Mouse (Mus musculus) layer of hippocampus, postnatal 14 days (tissue): ENCODE measurements around the gene Auts2. TPM values are rescaled to one million over a fixed set of nuclear protein-coding genes. Genes with fewer than 3 reads are reported as not detected.

Source experiments
- DNase-seq, 2 experiments: peaks; one replicate each; pipeline ENCODE4 v3.0.0; 2021 to 2022; ENCODE audit warnings: low spot score in 2 of 2, mixed read lengths in 1 of 2
- total RNA-seq, 2 experiments: library from RNA; stranded (reverse); gene quantifications; 2 replicates each; pipeline ENCODE4 v1.2.3; 2021

Gene Auts2
- total RNA-seq, 2 experiments from 2014 or later = 134 to 151 TPM

DNA sequence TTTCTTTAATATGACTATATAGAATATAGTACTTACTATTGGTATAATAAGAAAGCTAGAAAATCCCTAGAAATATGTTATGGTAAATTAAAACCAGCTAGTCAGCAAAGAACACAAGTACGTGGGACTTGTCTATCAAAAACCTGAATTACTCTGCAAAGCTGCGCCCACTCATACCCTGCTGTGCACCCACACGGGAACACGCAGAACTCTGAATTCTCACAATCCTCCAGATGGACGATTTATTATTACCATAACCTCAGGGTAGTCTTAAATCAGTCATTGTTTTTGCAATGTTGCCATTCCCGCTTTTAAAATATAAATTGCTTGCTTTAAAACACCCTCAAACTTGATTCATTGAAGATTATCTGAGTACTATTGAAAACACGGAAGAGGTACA, 84.6 kb downstream of the Auts2 start:
- DNase-seq = peak in 1 of 2 experiments; percentile 75

DNA sequence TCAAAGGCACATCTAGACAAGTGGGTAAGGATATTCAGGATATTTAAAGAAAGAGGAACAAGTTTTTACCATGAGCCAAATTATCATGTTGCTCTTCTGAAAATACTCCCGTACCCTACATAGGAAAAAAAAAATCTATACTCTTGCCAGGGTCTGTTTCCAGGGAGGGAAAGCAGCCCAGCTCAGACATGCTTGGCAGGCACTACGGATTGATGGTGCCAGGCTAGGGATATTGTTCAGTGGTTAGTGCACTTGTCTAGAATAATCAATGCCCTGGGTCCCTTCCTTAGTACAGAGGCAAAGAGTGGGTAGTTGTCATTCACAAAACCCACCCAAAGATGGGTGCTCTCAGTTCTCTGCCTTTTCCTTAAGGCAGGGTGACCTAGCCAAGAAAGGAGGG, 90.8 kb downstream of the Auts2 start:
- peak in 1 of 2 experiments; percentile 60 for DNase-seq

DNA sequence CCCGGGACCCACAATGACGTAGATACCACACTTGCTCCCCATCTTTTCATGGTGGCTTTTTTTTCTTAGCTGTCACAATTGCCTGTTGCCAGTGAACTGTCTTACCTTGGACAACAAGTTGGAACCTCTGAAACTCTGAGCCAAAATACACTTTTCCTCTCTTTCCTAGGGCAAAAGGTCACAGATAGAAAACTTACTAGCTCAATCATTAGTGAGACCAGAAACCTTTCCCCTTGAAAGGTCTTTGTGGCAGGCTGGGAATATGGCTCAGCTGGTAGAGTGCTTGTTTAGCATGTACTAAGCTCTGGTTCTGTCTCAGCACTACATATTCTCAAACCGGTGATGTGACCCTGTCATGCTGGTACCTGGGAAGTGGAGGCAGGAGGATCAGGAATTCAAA, 93.1 kb downstream of the Auts2 start:
- no peak for DNase-seq

DNA sequence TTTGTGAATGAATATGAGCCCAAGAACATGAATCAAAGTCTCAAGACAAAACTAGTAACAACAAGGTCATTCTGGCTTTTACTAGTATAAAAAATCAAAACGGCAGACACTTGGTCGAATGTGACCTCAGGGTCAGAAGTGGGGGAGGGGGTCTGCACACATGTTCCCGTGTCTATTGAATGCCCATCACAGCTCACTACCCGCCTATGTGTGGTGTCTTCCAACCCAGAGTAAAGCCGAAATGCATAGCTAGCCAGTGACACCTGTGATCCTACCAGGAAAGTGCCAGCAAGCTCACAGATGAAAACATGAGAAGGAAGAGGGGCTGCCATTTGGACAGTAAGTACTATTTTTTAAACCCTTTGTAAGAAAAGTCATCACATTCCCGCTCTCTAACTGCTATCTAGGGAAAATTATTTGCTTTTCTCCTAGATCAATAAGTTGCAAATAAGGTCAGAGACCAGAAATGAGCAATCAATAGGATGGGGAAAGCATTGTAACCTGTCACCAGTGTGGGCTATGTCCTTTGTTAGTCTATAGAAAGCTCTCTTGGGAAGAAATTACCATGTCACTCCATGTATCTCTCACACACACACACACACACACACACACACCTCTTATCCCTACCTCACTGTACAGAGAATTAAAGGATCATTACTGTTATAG, 94.6 kb downstream of the Auts2 start:
- DNase-seq = no peak

DNA sequence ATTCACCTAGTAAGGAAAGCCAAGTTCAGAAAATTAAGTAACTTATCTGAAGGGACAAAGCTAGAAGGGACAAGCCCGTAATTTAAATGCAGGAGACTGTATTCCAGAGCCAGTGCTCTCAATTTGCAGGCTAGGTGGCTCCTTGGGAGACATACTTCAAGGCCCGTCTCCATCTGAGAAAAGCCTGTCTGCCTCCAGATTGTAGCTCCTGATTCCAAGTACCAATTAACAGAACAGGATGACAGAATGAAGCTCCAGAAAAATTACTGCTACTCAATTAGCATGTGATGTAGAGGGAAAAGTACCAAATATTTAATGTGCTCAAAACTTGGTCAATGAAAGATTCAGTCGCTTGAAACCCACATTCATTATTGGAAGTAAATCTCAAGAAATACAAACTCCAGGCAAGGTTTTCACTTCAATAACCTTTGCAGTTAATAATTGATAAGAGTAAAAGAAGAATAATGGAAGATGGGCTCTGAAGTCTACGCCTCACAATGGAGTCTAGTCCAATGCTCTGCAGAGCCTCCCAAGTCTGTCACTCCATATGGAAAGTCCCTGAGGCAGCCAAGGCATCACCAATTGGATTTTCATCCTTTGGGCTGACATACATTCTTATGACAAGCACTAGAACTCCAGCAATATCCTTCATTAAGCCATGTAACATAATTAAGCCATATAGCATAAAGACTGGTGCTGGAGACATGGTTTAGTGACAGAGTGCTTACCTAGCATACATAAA, 97.8 kb downstream of the Auts2 start:
- DNase-seq = peak in 1 of 2 experiments; percentile 45

DNA sequence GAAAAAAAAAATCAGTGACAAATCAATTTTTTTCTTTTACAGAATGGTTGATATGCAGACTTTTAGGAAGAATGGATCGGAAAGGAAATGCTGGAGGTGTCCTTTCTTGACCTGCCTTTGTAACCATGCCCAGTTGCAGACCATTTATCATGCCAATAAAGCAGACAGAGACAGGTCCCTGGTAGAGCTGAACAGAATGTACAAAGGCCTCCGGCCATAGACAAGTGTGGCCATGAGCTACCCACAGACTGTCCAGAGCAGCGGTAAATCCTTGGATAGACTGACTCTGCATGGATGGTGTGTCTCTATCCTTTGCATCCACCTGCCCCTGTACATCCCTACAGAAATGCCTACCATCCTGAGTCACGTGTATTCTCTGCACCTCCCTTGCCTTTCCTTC, 100.2 kb downstream of the Auts2 start:
- DNase-seq = no peak

DNA sequence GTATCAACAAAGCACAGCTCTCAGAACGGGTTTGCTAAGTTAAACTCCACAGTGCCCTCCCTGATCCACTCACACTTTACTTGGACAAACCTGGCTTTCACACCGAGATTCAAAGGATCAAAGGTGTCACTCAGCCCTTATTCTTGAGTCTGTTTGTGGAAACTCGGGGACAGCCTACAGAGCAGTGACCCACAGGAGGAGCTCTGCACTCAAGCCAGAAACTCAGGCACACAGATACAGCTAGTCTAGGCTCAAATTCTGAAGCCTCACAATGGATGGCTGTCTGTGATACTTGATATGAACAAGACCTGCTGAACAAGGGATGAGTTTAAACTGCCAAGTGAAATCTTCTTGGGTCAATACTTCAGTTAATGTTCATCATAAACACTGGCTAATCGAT, 104.7 kb downstream of the Auts2 start:
- DNase-seq = no peak

DNA sequence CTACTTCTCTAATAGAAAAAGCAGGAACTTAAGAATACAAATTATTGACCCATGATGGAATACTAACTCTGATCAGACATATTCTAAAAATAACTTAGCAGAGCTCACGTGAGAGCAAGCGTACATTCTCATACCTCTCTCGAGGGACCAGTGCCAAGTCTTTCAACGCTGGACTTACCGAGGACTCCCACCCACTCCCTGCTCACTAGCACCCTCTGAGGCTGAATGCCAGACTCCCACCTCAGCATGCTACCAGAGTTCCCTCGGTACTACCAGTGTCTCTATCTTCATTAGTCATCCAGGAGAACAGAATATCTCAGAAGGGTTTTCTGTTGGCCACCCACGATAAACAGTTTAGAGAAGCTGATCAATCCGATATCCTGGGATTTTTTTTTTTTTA, 105.2 kb downstream of the Auts2 start:
- DNase-seq = no peak

DNA sequence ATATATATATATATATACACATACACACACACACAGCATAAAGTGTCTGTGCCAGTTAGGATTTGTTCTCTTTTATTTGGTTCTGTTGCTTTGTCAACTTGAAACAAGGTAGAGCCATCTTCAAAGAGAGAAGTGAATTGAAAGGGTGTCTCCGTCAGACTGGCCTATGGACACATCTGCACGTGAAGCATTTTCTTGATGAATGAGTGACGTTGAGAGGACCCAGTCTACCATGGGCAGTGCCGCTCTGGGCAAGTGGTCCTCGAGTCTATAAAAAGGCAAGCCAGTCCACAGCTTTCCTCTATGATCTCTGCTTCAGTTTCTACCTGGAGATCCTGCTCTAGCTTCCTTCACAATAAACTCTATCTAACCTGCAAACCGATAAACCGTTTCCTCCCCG, 105.7 kb downstream of the Auts2 start:
- DNase-seq = no peak

DNA sequence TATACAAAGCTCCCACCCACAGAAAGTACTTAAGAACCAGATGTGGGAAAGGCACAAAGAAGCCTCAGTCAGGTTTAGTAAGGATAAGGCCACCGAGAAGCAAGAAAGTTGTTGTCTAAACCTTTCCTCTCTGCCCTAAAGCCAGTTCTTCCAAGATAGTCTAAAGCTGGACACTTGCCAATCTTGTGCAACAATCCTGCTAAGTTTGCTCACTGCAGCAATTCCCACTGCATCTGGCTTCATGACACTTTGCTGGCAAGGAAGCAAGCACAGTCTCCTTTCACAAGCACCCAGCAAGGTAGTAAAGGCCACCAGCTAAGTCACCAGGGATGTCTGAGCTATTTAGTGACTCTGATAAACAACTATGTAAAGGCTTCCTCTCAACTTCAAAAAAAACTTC, 106.2 kb downstream of the Auts2 start:
- no peak for DNase-seq

DNA sequence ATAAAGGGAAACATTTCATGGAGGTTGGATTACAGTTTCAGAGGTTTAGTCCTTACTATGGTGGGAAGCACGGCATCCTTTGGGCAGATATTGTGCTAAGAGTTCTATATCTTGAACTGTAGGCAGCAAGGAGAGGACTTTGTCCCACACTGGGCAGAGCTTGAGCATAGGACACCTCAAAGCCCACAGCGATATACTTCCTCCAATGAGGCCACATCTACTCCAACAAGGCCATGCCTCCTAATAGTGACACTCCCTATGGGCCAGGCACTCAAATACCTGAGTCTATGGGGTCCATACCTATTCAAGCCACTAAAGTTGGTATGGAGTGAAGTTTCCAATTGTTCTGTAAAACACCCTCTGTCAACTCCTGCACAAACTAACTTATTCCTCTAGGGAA, 106.7 kb downstream of the Auts2 start:
- no peak for DNase-seq

DNA sequence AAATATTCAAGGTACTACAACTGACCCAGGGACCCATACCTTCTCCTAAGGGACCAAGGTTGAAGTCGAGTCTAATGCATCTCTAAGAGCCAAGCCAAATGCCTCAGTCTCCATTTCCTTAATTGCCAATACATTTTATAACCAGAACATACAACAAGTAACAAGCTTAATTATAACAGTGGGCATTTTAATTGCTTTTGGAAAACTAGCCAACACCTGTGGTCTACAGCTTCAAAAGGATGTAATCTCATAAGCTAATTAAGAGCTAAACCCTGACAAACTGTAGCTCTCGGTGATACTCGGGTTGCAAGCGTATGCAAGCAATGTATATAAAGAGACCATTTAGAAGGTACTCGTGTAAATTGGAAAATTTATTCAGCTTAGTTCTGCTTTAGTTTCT, 107.7 kb downstream of the Auts2 start:
- DNase-seq = no peak

DNA sequence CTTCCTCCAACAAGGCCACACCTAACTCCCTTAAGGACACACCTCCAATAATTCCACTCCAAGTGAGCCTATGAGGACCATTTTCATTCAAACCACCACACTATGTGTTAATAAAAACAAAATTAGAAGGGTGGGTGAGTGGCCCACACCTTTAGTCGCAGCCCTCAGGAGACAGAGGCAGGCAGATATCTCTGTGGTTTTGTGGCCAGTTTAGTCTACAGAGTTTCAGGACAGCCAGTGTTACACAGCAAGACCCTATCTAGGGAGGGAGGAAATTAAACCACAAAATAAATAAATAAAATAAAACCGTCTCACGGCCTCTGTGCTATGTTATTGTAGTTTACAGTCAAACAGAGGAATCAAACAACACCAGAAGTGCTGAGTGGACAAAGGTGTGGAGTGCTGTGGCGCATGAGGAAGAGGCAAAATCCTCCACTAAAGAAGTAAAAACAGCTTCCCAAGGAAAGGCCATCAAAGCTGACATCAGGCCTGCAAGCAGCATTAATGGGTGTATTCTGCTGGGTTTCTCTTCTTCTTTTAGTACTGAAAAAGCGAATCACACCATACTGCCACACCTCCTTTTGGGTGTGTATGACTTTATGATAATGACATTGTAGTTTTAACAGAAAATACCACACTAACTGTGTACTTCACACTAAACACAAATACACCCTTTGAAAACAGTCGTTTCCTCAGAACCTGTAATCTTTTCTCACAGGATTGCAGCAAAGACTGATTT, 109.6 kb downstream of the Auts2 start:
- no peak for DNase-seq

DNA sequence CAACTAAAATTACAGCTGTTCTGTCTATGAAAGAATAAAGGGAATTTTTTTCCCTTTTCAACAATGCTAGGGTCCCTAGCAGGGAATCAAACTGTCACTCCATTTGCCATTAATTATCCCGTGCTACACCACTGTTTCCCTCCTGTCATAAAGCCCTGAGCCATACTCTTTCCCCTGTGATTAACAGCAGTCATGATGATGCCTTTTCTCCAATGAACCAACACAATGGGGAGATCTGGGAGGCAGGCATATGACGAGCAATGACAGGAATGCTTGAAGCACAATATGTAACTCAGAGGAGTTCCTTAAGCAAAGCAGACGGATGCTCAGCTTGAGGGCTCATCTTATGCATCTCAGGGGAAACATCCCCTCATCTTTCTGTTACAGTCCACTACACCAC, 113.8 kb downstream of the Auts2 start:
- DNase-seq = no peak

DNA sequence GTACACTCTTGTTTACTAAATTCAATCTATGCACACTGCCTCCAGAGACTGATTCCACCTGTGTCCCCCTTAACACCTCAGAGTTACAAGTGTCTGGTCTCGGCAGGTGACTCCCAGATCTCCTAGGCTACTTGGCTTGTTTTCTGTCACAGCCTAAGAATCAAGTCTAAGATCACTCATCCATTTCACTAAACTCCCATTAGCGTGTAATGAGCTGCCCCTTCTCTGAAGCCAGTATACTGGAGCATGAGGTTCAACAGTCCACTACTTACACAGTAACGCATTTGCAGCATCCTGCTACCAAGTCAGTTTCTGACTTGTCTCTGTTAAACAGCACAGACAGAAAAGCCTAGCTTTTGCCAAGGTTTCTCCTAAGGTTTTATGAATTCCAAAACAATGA, 116.8 kb downstream of the Auts2 start:
- DNase-seq = no peak

DNA sequence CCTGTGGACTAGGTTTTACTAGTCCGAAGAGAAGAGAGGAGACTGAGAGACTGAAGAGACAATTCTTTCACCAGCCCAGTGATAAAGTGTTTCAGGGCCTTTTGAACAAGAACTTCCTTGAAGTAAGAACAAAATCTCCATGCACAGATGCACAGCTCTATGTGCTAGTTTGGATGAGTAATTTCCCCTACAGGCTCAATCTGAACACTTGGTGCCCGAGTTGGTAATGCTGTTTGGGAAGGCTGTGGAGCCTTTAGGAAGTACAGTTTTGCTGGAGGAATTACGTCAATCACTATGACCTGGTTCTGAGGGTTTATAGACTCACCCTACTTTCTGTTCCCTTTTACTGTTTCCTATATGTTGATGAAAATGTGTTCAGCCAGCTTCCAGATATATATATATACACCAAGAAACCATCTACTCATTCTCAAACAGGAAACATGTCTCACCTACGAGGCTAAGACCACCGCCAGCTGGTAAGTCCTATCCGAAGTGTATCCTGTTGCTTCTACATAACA, 117.3 kb downstream of the Auts2 start:
- DNase-seq = no peak

DNA sequence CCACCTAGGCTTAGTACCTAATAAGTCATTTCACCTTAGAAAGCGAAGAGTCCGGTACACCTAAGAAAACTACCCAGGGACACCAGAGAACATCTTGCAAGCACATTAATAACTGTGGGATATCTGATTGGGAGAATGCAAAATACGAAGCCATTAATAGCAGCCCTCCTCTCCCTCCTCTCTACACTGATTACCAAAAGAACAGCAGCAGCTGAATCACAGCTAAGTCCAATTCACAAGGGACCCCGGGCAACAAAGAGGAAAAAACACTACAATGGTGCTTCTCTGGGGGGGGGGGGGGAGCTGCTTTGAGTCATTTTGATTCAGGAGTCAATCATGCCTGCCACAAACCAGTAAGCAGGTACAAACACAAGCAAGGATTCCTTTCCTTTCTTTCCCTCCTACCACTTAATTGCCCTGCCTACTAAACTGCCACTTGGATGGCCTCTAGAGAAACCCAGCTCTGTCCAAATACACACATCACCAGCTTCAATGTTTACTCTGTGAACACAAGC, 132.7 kb downstream of the Auts2 start:
- no peak for DNase-seq

DNA sequence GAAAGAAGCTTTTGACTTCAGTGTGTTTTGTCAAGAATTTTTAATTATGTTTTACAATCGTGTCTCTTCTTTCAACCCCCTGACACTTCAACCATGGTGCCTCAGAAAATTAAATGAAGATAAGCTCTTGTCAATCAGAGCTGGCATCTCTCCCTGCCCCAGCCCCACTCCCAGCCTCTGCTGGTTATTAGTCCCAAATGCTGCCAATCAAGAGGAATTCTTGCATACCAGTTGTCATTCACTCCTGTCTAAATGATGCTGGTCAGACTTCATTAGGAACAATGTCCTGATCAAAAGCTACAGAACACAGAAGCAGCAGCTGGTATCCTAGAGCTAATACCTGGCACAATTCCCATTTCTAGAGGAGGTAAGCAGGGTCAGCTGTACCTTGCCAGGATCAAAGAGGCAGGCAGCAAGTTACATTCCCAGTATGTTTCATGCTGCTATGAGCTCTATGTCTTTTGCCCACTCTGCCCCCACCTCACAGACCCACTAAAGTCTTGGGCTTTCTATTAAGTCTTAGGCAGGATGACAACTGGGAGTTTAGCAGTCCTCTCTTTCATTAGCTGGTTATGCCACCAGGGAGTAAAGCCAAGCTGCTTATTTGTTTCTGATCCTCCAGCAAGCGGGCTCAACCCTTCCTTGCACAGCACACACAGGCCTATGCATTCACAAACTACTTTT, 134.1 kb downstream of the Auts2 start:
- DNase-seq = no peak

DNA sequence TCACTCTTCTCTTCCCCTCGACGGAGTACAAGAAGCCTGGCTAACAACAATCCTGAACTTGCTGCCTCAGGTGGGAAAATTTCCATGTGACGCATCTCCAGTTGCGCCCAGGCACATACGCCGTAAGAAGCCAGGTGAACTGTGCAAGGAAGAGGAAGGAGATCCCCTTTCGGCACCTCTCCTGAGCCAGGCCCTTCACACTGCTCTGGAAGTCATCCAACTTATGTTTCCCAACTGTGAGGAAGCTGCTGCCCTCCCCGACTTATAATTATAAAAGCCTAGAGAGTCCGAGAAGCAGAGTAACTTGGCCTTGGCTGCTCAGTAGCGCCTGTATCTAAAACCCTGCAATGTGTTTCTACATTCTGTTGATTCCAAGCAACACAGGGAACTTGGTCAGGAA, 142.6 kb downstream of the Auts2 start:
- no peak for DNase-seq

DNA sequence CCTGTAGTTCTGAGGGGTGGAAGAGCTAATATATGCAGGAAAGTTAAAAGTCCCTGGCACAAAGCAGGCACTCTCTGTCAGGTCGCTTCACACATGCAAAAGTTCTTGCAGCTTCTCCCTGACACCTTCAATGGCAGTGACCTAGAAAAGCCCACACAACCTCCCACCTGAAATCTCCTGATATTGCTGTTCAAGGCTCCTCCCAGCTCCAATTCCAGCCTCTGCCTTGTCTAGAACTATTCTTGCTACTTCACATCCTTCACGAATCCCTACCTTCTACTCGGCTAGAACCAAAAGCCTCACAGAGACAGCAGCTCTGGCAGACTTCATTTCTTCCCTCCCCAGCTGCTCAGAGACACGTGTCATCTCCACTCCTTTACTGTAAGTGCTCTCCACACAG, 143.7 kb downstream of the Auts2 start:
- DNase-seq = no peak

DNA sequence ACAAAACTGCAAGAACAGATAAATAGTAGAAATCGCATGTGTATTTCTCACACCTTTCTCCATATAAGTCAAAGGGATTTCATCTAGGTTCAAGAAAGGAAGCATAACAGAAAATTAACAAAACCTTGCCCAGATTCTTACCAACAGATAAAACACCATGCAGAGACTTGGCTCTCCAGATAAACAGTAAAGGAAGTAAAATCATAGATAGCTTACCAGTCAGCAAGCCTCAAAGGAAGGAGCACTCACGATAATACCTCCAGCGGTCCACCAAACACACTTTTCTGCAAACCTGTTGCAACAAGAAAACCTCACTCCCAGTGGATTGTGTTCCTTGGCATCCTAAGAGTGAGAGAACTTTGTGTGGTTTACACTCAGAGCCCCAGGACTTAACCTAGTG, 147.2 kb downstream of the Auts2 start:
- DNase-seq = no peak
